Mouse (Mus musculus): ENCODE data around the gene Spef1. TPM values are rescaled to one million over a fixed set of nuclear protein-coding genes. Genes with fewer than 3 reads are reported as not detected.

Gene Spef1
- polyA plus RNA-seq, 1 experiment from 2014 or later: 2.4 TPM

DNA sequence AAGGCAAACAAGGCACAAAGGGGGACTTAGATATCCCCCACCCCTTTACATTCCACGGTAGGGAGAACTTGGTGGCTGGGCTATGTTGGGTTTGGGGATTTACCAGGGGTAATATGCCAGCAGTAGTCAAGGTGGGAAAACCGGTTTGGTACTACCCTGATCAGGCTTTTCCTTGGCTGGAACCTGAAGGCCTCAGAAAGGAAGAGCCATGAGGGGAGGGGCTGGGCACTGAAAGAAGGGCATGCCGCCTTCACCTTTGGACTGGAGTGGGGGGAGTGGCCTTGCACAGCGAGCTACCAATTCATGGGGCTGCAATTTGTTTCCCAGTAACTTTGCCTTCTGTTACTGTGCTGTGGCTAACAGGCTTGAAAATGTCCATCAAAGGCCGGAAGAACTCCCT, 10.6 kb downstream of the Spef1 start:
- ATAC-seq (ENCODE audit: insufficient number of reproducible peaks, insufficient read depth, low FRiP score, low read depth): no peak

DNA sequence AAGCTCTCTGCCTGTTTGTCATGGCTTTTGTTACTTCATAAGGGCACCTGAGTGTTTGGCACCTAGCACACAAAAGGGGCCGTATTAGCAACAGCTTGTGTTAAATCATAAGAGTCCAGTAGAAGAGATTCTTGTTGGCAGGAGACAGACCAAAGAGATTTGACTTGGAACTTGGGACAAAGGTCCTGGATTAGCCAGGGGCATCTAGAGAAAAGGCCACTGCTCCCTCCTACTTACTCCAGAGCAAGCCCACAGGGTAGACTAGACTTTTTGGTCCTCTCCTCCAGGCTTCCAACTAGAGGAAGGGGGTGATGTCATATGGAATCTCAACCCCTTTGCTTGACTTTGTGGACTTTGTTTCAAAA, 11.2 kb downstream of the Spef1 start:
- peaks cover 24% of the 10 kb centered on the region; the same call in 1 of the 2 replicates for H3K36me3 ChIP-seq (ENCODE audit: control insufficient read depth, insufficient read depth, low read length)
- peaks cover 26 to 37% of the 10 kb centered on the region in 2 experiments for H3K4me1 ChIP-seq (ENCODE audit: control insufficient read depth in 2 of 2, insufficient read depth in 2 of 2, low read length in 2 of 2)
- ATAC-seq (ENCODE audit: insufficient number of reproducible peaks, insufficient read depth, low FRiP score, low read depth): no peak
- H3K4me2 ChIP-seq (ENCODE audit: low read length): no peak overlapping the region
- 96% methylated on average over 1 of the region's 1 CpGs for WGBS
- no peak overlapping the region for H3K27ac ChIP-seq (replicated peaks in 1 of 2; ENCODE audit: control insufficient read depth in 1 of 2, insufficient read depth in 1 of 2, low read depth in 2 of 2, low read length in 2 of 2)
- no peak overlapping the region for H3K9ac ChIP-seq (ENCODE audit: low read length)
- peaks cover 28% of the 10 kb centered on the region for H3K27me3 ChIP-seq (ENCODE audit: control insufficient read depth, insufficient read depth, low read length)
- no peak overlapping the region for H3K4me3 ChIP-seq (ENCODE audit: control insufficient read depth in 1 of 2, insufficient read depth in 1 of 2, low read depth in 1 of 2, low read length in 2 of 2)
- no peaks in the 10 kb centered on the region for H3K9me3 ChIP-seq (ENCODE audit: control insufficient read depth, low read length)

More for the DNA sequence above, 10.6 kb downstream of the Spef1 start:
- Histone ChIP-seq H3K9ac (ENCODE audit: low read length) (no peak overlapping the region; the same call in 1 of the 2 replicates), H3K9me3 (ENCODE audit: control insufficient read depth, low read length) (no peaks in the 10 kb centered on the region), H3K4me1 (ENCODE audit: control insufficient read depth in 2 of 2, insufficient read depth in 2 of 2, low read length in 2 of 2) (peaks cover 26 to 32% of the 10 kb centered on the region in 2 experiments), H3K4me2 (ENCODE audit: low read length) (0 out of 2 replicates have a peak overlapping the region, but pooled peaks have one; percentile 95), H3K27ac (replicated peaks in 1 of 2; ENCODE audit: control insufficient read depth in 1 of 2, insufficient read depth in 1 of 2, low read depth in 2 of 2, low read length in 2 of 2) (no peak overlapping the region), H3K27me3 (ENCODE audit: control insufficient read depth, insufficient read depth, low read length) (peaks cover 22% of the 10 kb centered on the region), H3K4me3 (ENCODE audit: control insufficient read depth in 1 of 2, insufficient read depth in 1 of 2, low read depth in 1 of 2, low read length in 2 of 2) (no peak overlapping the region), H3K36me3 (ENCODE audit: control insufficient read depth, insufficient read depth, low read length) (peaks cover 24% of the 10 kb centered on the region; the same call in 1 of the 2 replicates)
- WGBS: 58% methylated on average over 5 of the region's 5 CpGs

DNA sequence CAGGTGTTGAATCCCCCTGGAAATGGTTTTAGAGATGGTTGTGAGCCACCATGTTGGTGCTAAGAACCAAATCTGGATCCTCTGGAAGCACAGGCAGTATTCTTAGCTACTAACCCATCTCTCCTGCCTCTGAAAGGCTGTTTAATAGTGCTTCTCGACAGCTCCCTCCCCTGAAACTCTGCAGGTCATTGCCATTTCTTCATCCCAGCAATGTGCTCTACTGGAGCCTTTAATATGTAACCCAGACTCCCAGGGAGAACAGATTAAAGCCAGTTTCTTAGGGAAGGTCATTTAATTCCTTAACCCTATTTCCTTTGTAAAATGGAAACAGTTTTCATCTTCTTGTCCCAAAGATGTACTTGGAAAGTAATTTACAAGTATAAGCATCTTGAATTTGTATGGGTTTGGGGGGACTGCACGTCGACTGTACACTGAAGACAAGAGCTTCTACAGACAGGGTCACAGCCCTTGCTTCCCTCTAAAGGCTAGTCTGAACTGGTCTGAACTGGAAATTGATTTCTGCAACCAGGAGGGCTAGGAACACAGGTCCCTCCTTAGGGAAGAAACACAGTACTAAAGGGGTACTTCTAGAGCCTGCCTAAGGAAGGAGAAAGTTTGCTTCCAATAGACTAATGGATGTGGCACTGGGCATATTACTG, 11.7 kb downstream of the Spef1 start:
- Histone ChIP-seq H3K4me3 (ENCODE audit: control insufficient read depth in 1 of 2, insufficient read depth in 1 of 2, low read depth in 1 of 2, low read length in 2 of 2) (no peak overlapping the region), H3K4me2 (ENCODE audit: low read length) (no peak overlapping the region), H3K4me1 (ENCODE audit: control insufficient read depth in 2 of 2, insufficient read depth in 2 of 2, low read length in 2 of 2) (peaks cover 26 to 38% of the 10 kb centered on the region in 2 experiments), H3K36me3 (ENCODE audit: control insufficient read depth, insufficient read depth, low read length) (peaks cover 24% of the 10 kb centered on the region; the same call in 1 of the 2 replicates), H3K27ac (replicated peaks in 1 of 2; ENCODE audit: control insufficient read depth in 1 of 2, insufficient read depth in 1 of 2, low read depth in 2 of 2, low read length in 2 of 2) (no peak overlapping the region), H3K9ac (ENCODE audit: low read length) (no peak overlapping the region), H3K27me3 (ENCODE audit: control insufficient read depth, insufficient read depth, low read length) (peaks cover 33% of the 10 kb centered on the region), H3K9me3 (ENCODE audit: control insufficient read depth, low read length) (no peaks in the 10 kb centered on the region)
- 77% methylated on average over 3 of the region's 3 CpGs for WGBS
- ATAC-seq (ENCODE audit: insufficient number of reproducible peaks, insufficient read depth, low FRiP score, low read depth): no peak

DNA sequence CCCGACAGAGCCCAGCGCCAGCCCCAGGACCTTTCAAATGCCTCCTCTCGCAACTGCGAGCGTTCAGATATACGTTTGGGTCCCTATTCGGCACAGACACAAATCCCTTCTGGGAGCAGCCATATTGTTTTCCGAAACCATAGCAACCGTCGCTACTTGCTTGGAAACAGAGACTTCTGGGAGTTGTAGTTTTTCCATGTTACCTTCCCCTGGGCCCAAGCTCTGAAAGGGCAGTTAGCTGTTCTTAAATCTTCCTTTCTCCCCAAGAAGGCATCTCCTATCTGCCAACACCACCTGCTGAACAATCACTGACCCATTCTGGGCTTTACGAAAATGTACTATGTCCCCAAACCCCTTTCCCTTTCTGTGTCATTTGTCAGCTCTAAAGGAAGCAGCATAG, 12.4 kb downstream of the Spef1 start:
- ATAC-seq (ENCODE audit: insufficient number of reproducible peaks, insufficient read depth, low FRiP score, low read depth): no peak
- Histone ChIP-seq H3K9me3 (ENCODE audit: control insufficient read depth, low read length) (no peaks in the 10 kb centered on the region), H3K36me3 (ENCODE audit: control insufficient read depth, insufficient read depth, low read length) (peaks cover 24% of the 10 kb centered on the region; the same call in 1 of the 2 replicates), H3K27ac (replicated peaks in 1 of 2; ENCODE audit: control insufficient read depth in 1 of 2, insufficient read depth in 1 of 2, low read depth in 2 of 2, low read length in 2 of 2) (no peak overlapping the region), H3K4me2 (ENCODE audit: low read length) (peak overlapping the region; percentile 69), H3K4me1 (ENCODE audit: control insufficient read depth in 2 of 2, insufficient read depth in 2 of 2, low read length in 2 of 2) (peaks cover 26 to 38% of the 10 kb centered on the region in 2 experiments), H3K27me3 (ENCODE audit: control insufficient read depth, insufficient read depth, low read length) (peaks cover 38% of the 10 kb centered on the region), H3K4me3 (ENCODE audit: control insufficient read depth in 1 of 2, insufficient read depth in 1 of 2, low read depth in 1 of 2, low read length in 2 of 2) (peak overlapping the region; percentile 33 to 45), H3K9ac (ENCODE audit: low read length) (no peak overlapping the region)
- WGBS: 5% methylated on average over 11 of the region's 11 CpGs

DNA sequence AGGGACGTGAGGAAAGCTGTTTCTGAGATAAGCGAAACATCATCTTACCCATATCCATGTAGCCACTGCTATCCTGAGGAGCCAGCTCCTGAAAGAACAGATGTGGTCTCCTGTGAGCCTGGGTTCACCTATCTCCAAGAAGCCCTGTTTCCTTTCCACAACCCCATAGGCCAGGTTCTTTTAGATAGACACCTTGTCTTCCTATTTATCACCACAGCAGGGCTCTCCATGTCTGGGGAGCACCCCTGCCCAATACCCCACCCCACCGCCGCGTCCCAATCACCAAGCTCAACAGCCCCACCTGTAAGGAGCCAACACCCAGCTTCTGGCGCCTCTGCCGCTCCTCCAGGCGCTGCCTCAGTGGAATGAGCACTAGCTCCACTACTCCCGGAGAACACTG, 14.8 kb downstream of the Spef1 start:
- WGBS: 36% methylated on average over 9 of the region's 9 CpGs
- Histone ChIP-seq H3K27me3 (ENCODE audit: control insufficient read depth, insufficient read depth, low read length) (peaks cover 43% of the 10 kb centered on the region), H3K36me3 (ENCODE audit: control insufficient read depth, insufficient read depth, low read length) (peaks cover 15% of the 10 kb centered on the region; the same call in 1 of the 2 replicates), H3K9me3 (ENCODE audit: control insufficient read depth, low read length) (no peaks in the 10 kb centered on the region), H3K4me3 (ENCODE audit: control insufficient read depth in 1 of 2, insufficient read depth in 1 of 2, low read depth in 1 of 2, low read length in 2 of 2) (no peak overlapping the region), H3K4me1 (ENCODE audit: control insufficient read depth in 2 of 2, insufficient read depth in 2 of 2, low read length in 2 of 2) (peaks cover 9 to 20% of the 10 kb centered on the region in 2 experiments), H3K27ac (replicated peaks in 1 of 2; ENCODE audit: control insufficient read depth in 1 of 2, insufficient read depth in 1 of 2, low read depth in 2 of 2, low read length in 2 of 2) (no peak overlapping the region), H3K4me2 (ENCODE audit: low read length) (no peak overlapping the region), H3K9ac (ENCODE audit: low read length) (no peak overlapping the region)
- no peak for ATAC-seq (ENCODE audit: insufficient number of reproducible peaks, insufficient read depth, low FRiP score, low read depth)

DNA sequence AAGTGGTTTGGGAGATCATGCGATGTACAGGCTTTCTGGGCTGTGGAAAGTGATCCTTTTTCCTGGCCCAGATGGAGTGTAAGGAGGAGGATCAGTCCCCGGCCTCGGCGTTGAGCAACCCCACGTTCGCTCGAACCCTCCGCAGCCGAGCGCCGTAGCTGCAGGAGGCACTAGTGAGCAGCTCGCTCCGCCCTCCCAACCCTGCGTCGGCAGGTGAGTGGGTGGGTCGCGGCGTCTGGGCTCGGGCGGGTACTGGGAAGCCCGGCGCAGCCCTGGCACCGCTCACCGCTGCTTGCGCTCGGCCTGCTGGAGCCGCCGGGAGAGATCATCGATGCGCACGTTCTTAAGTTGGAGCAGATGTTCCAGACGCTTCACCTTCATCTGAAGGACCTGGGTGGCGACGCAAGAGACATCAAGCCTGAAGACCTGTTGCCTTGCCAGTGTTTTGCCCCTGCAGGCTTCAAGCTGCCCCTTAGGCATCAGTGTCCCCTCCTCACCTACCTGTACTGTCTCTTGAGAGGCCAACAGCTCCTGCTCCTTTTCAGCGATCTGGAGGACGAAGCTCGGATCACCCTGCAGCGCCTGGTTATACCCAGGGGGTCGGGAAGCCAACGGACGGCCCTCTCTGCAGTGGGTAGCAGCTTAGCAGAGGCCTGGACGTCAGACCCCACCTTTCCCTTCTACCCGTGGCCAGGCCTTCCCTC, 15.5 kb downstream of the Spef1 start:
- WGBS: 6% methylated on average over 43 of the region's 43 CpGs
- H3K9me3 ChIP-seq (ENCODE audit: control insufficient read depth, low read length): no peaks in the 10 kb centered on the region
- H3K4me1 ChIP-seq (ENCODE audit: control insufficient read depth in 2 of 2, insufficient read depth in 2 of 2, low read length in 2 of 2): peaks cover 1 to 12% of the 10 kb centered on the region in 2 experiments; a peak in 3 of 4 replicates
- no peak overlapping the region for H3K9ac ChIP-seq (ENCODE audit: low read length)
- H3K27ac ChIP-seq (replicated peaks in 1 of 2; ENCODE audit: control insufficient read depth in 1 of 2, insufficient read depth in 1 of 2, low read depth in 2 of 2, low read length in 2 of 2): no peak overlapping the region
- peaks cover 8% of the 10 kb centered on the region; the same call in 1 of the 2 replicates for H3K36me3 ChIP-seq (ENCODE audit: control insufficient read depth, insufficient read depth, low read length)
- no peak for ATAC-seq (ENCODE audit: insufficient number of reproducible peaks, insufficient read depth, low FRiP score, low read depth)
- peak overlapping the region; percentile 11 to 32; a peak in 3 of 4 replicates for H3K4me3 ChIP-seq (ENCODE audit: control insufficient read depth in 1 of 2, insufficient read depth in 1 of 2, low read depth in 1 of 2, low read length in 2 of 2)
- peaks cover 43% of the 10 kb centered on the region for H3K27me3 ChIP-seq (ENCODE audit: control insufficient read depth, insufficient read depth, low read length)
- H3K4me2 ChIP-seq (ENCODE audit: low read length): peak overlapping the region; percentile 65

DNA sequence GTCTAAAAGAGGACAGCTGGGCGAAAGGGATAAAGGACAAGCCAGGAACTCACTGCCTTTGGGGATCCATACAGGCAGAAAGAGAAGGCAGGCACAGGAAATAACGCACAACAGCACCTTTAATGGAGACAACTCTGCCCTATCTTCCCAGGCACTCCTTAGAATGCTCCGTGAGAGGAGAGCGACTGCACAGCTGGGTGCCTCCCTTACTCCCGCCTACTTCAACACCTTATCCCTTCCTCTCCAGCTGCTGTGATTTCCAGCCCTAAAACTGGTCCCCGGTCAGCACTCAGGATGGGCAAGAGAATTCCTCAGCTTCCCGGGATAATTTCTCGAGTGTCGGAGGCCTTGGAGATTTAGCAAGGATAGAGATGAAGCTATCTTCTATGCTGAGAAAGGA, 16.1 kb downstream of the Spef1 start:
- H3K9me3 ChIP-seq (ENCODE audit: control insufficient read depth, low read length): no peaks in the 10 kb centered on the region
- WGBS: 17% methylated on average over 9 of the region's 9 CpGs
- H3K27me3 ChIP-seq (ENCODE audit: control insufficient read depth, insufficient read depth, low read length): peaks cover 43% of the 10 kb centered on the region
- H3K9ac ChIP-seq (ENCODE audit: low read length): no peak overlapping the region
- peak overlapping the region in 1 of 2 experiments; percentile 32; a peak in 2 of 4 replicates for H3K4me3 ChIP-seq (ENCODE audit: control insufficient read depth in 1 of 2, insufficient read depth in 1 of 2, low read depth in 1 of 2, low read length in 2 of 2)
- 0 out of 2 replicates have a peak, but pooled peaks cover 4% of the 10 kb centered on the region for H3K36me3 ChIP-seq (ENCODE audit: control insufficient read depth, insufficient read depth, low read length)
- H3K4me2 ChIP-seq (ENCODE audit: low read length): peak overlapping the region; percentile 65
- H3K27ac ChIP-seq (replicated peaks in 1 of 2; ENCODE audit: control insufficient read depth in 1 of 2, insufficient read depth in 1 of 2, low read depth in 2 of 2, low read length in 2 of 2): no peak overlapping the region
- peaks cover 0 to 9% of the 10 kb centered on the region in 2 experiments; a peak in 2 of 4 replicates for H3K4me1 ChIP-seq (ENCODE audit: control insufficient read depth in 2 of 2, insufficient read depth in 2 of 2, low read length in 2 of 2)
- ATAC-seq (ENCODE audit: insufficient number of reproducible peaks, insufficient read depth, low FRiP score, low read depth): no peak
